Mouse (Mus musculus): ENCODE data around the gene Trove2. TPM values are rescaled to one million over a fixed set of nuclear protein-coding genes. Genes with fewer than 3 reads are reported as not detected.

Trove2 gene
- polyA plus RNA-seq, 1 experiment from 2014 or later, result 42.2 TPM

DNA sequence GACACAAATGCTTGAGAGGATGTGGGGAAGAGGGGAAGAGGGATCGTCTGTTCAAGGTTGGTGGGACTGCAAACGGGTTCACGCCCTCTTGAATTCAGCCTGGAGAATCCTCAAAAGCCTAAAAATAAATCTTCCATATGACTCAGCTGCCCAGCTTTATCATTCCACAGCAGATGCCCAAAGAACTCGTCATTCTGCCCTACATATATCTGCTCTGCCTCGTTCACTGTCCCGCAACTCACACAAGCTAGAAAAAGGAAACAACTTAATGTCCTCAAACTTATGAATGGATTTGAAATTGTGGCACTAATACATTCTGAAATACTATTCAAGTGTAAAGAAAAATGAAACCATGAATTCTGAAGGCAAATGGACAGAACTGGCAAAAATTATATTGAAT lies 3.0 kb downstream of the Trove2 start:
- ATAC-seq (ENCODE audit: low FRiP score), result no peak
- H3K36me3 ChIP-seq (ENCODE audit: control insufficient read depth, insufficient read depth, low read length), result no peaks in the 10 kb centered on the region
- WGBS, result 89% methylated on average over 6 of the region's 6 CpGs

DNA sequence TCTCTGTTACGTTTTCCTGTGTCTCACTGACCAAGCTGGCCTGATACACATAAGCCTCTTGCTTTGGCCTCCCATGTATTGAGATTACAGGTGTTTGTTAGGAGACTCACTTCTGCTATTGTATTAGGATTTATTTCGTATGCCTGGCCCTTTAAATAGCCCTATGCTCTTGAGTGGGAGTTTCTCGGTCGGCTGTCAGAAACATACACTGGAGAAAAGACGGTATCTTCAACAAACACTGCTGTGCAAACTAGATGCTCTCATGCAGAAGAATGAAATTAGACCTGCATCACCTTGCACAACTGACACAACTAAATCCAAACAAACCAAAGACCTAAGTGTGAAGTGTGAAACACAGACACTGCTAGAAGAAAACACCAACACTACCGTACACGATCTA lies 3.8 kb downstream of the Trove2 start:
- Histone ChIP-seq H3K27ac (ENCODE audit: low read depth, low read length) (no peak overlapping the region), H3K9ac (ENCODE audit: low read length) (no peak overlapping the region), H3K4me1 (ENCODE audit: control insufficient read depth, insufficient read depth, low read length) (peaks cover 9% of the 10 kb centered on the region), H3K27me3 (ENCODE audit: control insufficient read depth, insufficient read depth, low read length) (no peaks in the 10 kb centered on the region), H3K9me3 (ENCODE audit: control insufficient read depth, low read length) (no peaks in the 10 kb centered on the region), H3K36me3 (ENCODE audit: control insufficient read depth, insufficient read depth, low read length) (no peaks in the 10 kb centered on the region), H3K4me3 (ENCODE audit: low read depth, low read length) (no peak overlapping the region), H3K4me2 (no peak overlapping the region)
- DNase-seq (ENCODE audit: low spot score, missing footprints) (no peak), ATAC-seq (ENCODE audit: low FRiP score) (no peak)
- WGBS, result 82% methylated on average over 7 of the region's 7 CpGs

More for the DNA sequence above, 3.0 kb downstream of the Trove2 start:
- Histone ChIP-seq H3K27ac (ENCODE audit: low read depth, low read length) (no peak overlapping the region), H3K4me1 (ENCODE audit: control insufficient read depth, insufficient read depth, low read length) (peaks cover 13% of the 10 kb centered on the region), H3K4me3 (ENCODE audit: low read depth, low read length) (no peak overlapping the region), H3K4me2 (no peak overlapping the region), H3K27me3 (ENCODE audit: control insufficient read depth, insufficient read depth, low read length) (no peaks in the 10 kb centered on the region), H3K9me3 (ENCODE audit: control insufficient read depth, low read length) (no peaks in the 10 kb centered on the region), H3K9ac (ENCODE audit: low read length) (no peak overlapping the region)
- no peak for DNase-seq (ENCODE audit: low spot score, missing footprints)

DNA sequence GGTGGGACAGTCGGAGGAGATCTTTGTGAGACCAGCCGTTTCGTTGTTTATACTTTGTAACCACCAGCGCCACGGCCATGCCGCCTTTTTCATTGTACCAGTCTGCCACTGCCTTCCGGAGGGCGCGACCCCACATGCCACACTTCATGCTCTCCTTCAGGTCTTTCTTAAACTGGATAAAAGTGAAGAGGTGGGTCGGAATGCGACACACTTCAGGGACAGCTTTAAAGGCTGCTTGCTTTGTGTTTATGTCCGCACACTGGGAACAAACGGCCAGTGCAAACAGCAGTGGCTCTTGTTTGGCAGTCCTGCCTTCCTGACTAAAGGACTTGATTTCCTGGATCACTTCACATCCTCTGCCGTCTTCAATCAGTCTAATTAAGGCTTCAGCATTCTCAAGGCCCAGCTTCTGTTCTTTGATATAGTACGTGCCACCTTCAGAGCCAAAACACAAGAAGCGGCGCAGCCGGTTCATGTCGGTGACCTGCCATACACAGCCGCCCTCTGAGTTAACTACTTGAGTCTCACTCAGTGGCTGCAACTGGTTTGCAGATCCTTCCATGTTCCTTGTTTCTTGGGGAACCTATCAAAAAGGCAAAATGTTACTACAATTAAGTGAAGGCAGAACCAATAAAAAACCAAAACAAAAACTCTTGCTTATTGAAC lies 6.3 kb downstream of the Trove2 start:
- H3K27me3 ChIP-seq (ENCODE audit: control insufficient read depth, insufficient read depth, low read length), result no peaks in the 10 kb centered on the region
- H3K4me2 ChIP-seq, result no peak overlapping the region
- H3K4me3 ChIP-seq (ENCODE audit: low read depth, low read length), result no peak overlapping the region
- H3K27ac ChIP-seq (ENCODE audit: low read depth, low read length), result no peak overlapping the region
- 51% methylated on average over 20 of the region's 20 CpGs for WGBS
- H3K4me1 ChIP-seq (ENCODE audit: control insufficient read depth, insufficient read depth, low read length), result peaks cover 4% of the 10 kb centered on the region; the same call in 1 of the 2 replicates
- H3K36me3 ChIP-seq (ENCODE audit: control insufficient read depth, insufficient read depth, low read length), result peaks cover 2% of the 10 kb centered on the region; the same call in 1 of the 2 replicates
- no peak for DNase-seq (ENCODE audit: low spot score, missing footprints)
- H3K9me3 ChIP-seq (ENCODE audit: control insufficient read depth, low read length), result no peaks in the 10 kb centered on the region
- H3K9ac ChIP-seq (ENCODE audit: low read length), result no peak overlapping the region
- ATAC-seq (ENCODE audit: low FRiP score), result no peak

DNA sequence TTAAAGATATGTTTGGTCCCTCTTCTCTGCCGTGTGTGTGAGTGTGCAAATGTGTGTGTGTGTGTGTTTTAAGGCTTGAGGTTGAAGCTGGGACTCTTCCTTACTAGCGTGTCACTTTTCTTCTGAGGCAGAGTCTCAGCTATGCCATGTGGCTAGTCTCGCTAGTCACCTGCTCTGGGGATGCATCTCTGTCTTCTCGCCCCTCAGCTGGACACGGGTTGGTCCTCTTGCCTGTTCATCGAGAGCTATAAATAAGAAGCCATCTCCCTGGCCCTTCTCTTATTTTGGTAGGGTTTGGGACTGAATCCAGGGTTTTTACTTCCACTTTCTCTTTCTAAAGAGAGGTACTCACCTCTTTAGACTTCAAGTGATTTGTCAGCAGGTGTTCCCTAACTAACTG lies 10.6 kb downstream of the Trove2 start:
- H3K9me3 ChIP-seq (ENCODE audit: control insufficient read depth, low read length), result no peaks in the 10 kb centered on the region
- H3K4me3 ChIP-seq (ENCODE audit: low read depth, low read length), result no peak overlapping the region
- DNase-seq (ENCODE audit: low spot score, missing footprints), result no peak
- WGBS, result 88% methylated on average over 6 of the region's 6 CpGs
- H3K9ac ChIP-seq (ENCODE audit: low read length), result no peak overlapping the region
- H3K4me2 ChIP-seq, result no peak overlapping the region
- no peak for ATAC-seq (ENCODE audit: low FRiP score)
- H3K27me3 ChIP-seq (ENCODE audit: control insufficient read depth, insufficient read depth, low read length), result no peaks in the 10 kb centered on the region
- H3K36me3 ChIP-seq (ENCODE audit: control insufficient read depth, insufficient read depth, low read length), result peaks cover 11% of the 10 kb centered on the region
- H3K27ac ChIP-seq (ENCODE audit: low read depth, low read length), result no peak overlapping the region
- no peaks in the 10 kb centered on the region for H3K4me1 ChIP-seq (ENCODE audit: control insufficient read depth, insufficient read depth, low read length)

DNA sequence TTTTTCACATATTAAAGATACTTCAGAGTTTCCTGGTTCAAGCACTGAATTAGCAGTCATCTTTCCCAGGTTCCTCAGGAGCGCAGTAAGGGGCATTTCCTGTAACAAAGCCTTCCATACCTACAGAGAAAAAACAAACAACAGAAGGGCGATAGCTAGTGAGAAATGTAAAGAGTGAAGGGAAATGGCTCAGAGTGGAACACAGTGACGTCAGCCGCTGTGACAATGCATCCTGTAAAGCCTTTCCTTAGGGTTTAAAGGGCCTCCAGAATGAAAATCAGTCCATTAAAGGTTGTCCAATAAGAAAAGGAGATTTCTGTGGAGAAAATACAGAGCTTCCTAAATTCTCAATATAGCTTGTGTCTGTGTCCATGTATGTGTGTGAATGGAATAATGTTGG lies 11.1 kb downstream of the Trove2 start:
- Histone ChIP-seq H3K4me1 (ENCODE audit: control insufficient read depth, insufficient read depth, low read length) (no peaks in the 10 kb centered on the region), H3K27ac (ENCODE audit: low read depth, low read length) (no peak overlapping the region), H3K36me3 (ENCODE audit: control insufficient read depth, insufficient read depth, low read length) (peaks cover 11% of the 10 kb centered on the region), H3K4me2 (no peak overlapping the region), H3K4me3 (ENCODE audit: low read depth, low read length) (no peak overlapping the region), H3K9ac (ENCODE audit: low read length) (no peak overlapping the region), H3K9me3 (ENCODE audit: control insufficient read depth, low read length) (no peaks in the 10 kb centered on the region), H3K27me3 (ENCODE audit: control insufficient read depth, insufficient read depth, low read length) (no peaks in the 10 kb centered on the region)
- 89% methylated on average over 4 of the region's 4 CpGs for WGBS
- ATAC-seq (ENCODE audit: low FRiP score) (no peak), DNase-seq (ENCODE audit: low spot score, missing footprints) (no peak)

DNA sequence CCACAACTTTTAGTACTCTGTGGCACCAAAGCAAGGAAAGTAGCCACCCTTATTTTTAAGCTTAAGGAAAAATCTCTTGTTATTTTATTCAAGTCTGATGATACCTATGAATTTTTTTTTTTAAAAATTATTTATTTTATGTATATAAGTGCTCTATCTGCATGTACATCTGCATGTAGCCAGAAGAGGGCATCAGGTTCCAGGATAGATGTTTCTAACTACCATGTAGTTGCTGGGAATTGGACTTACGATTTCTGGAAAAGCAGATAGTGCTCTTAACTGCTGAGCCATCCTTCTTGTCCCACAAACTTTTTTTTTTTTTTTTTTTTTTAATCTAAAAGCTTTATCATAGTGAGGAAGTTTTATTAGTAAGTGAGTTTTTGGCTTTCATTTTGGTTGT lies 12.4 kb downstream of the Trove2 start:
- no peak for ATAC-seq (ENCODE audit: low FRiP score)
- peaks cover 13% of the 10 kb centered on the region for H3K36me3 ChIP-seq (ENCODE audit: control insufficient read depth, insufficient read depth, low read length)
- WGBS, result 89% methylated on average over 1 of the region's 1 CpGs

DNA sequence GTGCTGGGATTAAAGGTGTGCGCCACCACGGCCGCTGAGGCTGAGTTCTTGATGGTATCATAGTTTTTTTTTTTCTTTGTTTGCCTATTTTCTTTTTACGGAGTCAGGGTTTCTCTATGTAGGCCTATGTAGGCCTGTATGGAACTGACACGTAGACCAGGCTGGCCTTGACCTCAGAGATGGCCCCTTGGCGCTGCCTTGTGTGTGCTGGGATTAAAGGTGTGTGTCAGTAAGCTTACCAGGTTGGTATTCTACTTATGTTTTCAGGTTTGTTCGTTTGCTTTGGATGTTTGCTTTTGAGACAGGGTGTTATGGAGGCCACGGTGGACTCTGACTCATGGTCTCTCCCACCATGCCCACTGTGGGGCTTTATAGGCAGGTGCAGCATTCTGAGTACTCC lies 14.7 kb downstream of the Trove2 start:
- H3K27me3 ChIP-seq (ENCODE audit: control insufficient read depth, insufficient read depth, low read length), result no peaks in the 10 kb centered on the region
- H3K27ac ChIP-seq (ENCODE audit: low read depth, low read length), result no peak overlapping the region
- no peaks in the 10 kb centered on the region for H3K4me1 ChIP-seq (ENCODE audit: control insufficient read depth, insufficient read depth, low read length)
- H3K9ac ChIP-seq (ENCODE audit: low read length), result no peak overlapping the region
- H3K36me3 ChIP-seq (ENCODE audit: control insufficient read depth, insufficient read depth, low read length), result peaks cover 15% of the 10 kb centered on the region
- H3K9me3 ChIP-seq (ENCODE audit: control insufficient read depth, low read length), result no peaks in the 10 kb centered on the region
- WGBS, result 92% methylated on average over 8 of the region's 8 CpGs
- H3K4me2 ChIP-seq, result no peak overlapping the region
- no peak for DNase-seq (ENCODE audit: low spot score, missing footprints)
- H3K4me3 ChIP-seq (ENCODE audit: low read depth, low read length), result no peak overlapping the region
- ATAC-seq (ENCODE audit: low FRiP score), result no peak

More for the DNA sequence above, 12.4 kb downstream of the Trove2 start:
- H3K9ac ChIP-seq (ENCODE audit: low read length), result no peak overlapping the region
- no peaks in the 10 kb centered on the region for H3K27me3 ChIP-seq (ENCODE audit: control insufficient read depth, insufficient read depth, low read length)
- no peaks in the 10 kb centered on the region for H3K4me1 ChIP-seq (ENCODE audit: control insufficient read depth, insufficient read depth, low read length)
- H3K9me3 ChIP-seq (ENCODE audit: control insufficient read depth, low read length), result no peaks in the 10 kb centered on the region
- H3K27ac ChIP-seq (ENCODE audit: low read depth, low read length), result no peak overlapping the region
- DNase-seq (ENCODE audit: low spot score, missing footprints), result no peak
- no peak overlapping the region for H3K4me3 ChIP-seq (ENCODE audit: low read depth, low read length)
- no peak overlapping the region for H3K4me2 ChIP-seq

DNA sequence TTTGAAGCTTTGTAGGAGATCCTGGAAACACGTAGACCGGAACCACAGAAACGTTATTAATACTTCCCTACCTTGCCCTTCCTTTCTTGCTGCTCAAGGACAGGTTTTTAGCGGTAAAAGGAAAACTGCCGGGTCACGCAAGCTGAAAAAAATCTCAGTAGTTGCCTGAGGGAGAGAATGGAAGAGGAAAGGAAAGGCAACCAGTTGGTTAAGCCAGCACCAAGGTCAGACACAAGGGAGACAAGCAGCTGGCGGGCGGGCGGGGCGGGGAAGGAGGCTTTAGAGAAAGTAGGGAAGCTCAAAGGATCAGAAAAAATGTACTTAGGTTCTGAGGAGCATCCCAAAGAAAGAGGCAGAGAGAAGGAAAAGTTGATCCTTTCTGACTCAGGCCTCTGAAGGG lies 31.0 kb downstream of the Trove2 start:
- Histone ChIP-seq H3K4me1 (ENCODE audit: control insufficient read depth, insufficient read depth, low read length) (no peaks in the 10 kb centered on the region; the same call in 1 of the 2 replicates), H3K27me3 (ENCODE audit: control insufficient read depth, insufficient read depth, low read length) (no peaks in the 10 kb centered on the region), H3K4me3 (ENCODE audit: low read depth, low read length) (no peak overlapping the region), H3K4me2 (no peak overlapping the region), H3K27ac (ENCODE audit: low read depth, low read length) (no peak overlapping the region), H3K9me3 (ENCODE audit: control insufficient read depth, low read length) (no peaks in the 10 kb centered on the region), H3K36me3 (ENCODE audit: control insufficient read depth, insufficient read depth, low read length) (0 out of 2 replicates have a peak, but pooled peaks cover 2% of the 10 kb centered on the region), H3K9ac (ENCODE audit: low read length) (no peak overlapping the region)
- ATAC-seq (ENCODE audit: low FRiP score), result no peak
- DNase-seq (ENCODE audit: low spot score, missing footprints), result no peak
- 90% methylated on average over 10 of the region's 10 CpGs for WGBS

DNA sequence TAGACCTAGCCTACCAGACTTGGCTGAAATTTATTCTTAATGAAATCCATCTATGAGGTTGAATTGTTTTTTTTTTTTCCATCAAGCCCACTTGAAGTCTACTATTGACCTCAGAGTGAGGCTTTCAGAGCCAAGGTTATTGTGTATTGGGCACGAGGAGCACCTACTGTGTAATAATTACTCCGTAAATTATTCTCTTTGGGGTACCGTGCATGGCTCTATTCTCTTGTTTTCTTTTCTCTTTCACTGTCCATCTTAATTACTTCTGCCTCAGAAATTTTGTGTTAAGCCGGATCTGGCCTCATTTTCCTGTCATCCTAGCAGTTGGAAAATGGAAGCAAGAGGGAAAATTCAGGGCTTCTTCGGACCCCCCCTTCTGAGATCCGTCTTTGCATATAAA lies 34.7 kb downstream of the Trove2 start:
- no peaks in the 10 kb centered on the region for H3K27me3 ChIP-seq (ENCODE audit: control insufficient read depth, insufficient read depth, low read length)
- 0 out of 2 replicates have a peak, but pooled peaks cover 2% of the 10 kb centered on the region for H3K36me3 ChIP-seq (ENCODE audit: control insufficient read depth, insufficient read depth, low read length)
- 65% methylated on average over 6 of the region's 6 CpGs for WGBS
- H3K27ac ChIP-seq (ENCODE audit: low read depth, low read length), result no peak overlapping the region
- no peak overlapping the region for H3K9ac ChIP-seq (ENCODE audit: low read length)
- no peaks in the 10 kb centered on the region for H3K9me3 ChIP-seq (ENCODE audit: control insufficient read depth, low read length)
- no peak overlapping the region for H3K4me3 ChIP-seq (ENCODE audit: low read depth, low read length)
- ATAC-seq (ENCODE audit: low FRiP score) (no peak), DNase-seq (ENCODE audit: low spot score, missing footprints) (no peak)
- no peak overlapping the region for H3K4me2 ChIP-seq
- no peaks in the 10 kb centered on the region; the same call in 1 of the 2 replicates for H3K4me1 ChIP-seq (ENCODE audit: control insufficient read depth, insufficient read depth, low read length)
